Mouse (Mus musculus) C2C12 (cell line): ENCODE measurements at regions not wholly inside any gene's neighbourhood (a gene's known extent, or its start where the extent isn't known, plus 50 kb on each side); places are given as distances from the start of the nearest gene placed in this dataset.

Experiments used
- CEBPB ChIP-seq: IDR thresholded peaks from one replicate; pipeline ENCODE4 v1.6.1; 2011; ENCODE audit warnings: low read depth, mild to moderate bottlenecking, control low read depth, moderate library complexity
- CTCF ChIP-seq: IDR thresholded peaks from one replicate; pipeline ENCODE4 v1.5.1; 2011; ENCODE audit not compliant: control insufficient read depth, insufficient read depth, insufficient read length
- FOSL1 ChIP-seq: IDR thresholded peaks from one replicate; pipeline ENCODE4 v1.8.0; 2011; ENCODE audit warnings: mild to moderate bottlenecking, low read length; ENCODE audit not compliant: poor library complexity, insufficient read depth, severe bottlenecking
- MAX ChIP-seq: IDR thresholded peaks from one replicate; pipeline ENCODE4 v1.6.1; 2011; ENCODE audit warnings: mild to moderate bottlenecking, control low read depth
- MYOD1 ChIP-seq: IDR thresholded peaks from one replicate; pipeline ENCODE4 v1.6.1; 2011; ENCODE audit warnings: low read depth; ENCODE audit not compliant: control insufficient read depth, insufficient read length
- MYOG ChIP-seq: IDR thresholded peaks from one replicate; pipeline ENCODE4 v1.6.1; 2011; ENCODE audit not compliant: control insufficient read depth, insufficient read length; ENCODE audit errors: extremely low read depth
- USF1 ChIP-seq: IDR thresholded peaks from one replicate; pipeline ENCODE4 v1.6.1; 2011; ENCODE audit warnings: low read depth, mild to moderate bottlenecking, control low read depth, moderate library complexity

DNA sequence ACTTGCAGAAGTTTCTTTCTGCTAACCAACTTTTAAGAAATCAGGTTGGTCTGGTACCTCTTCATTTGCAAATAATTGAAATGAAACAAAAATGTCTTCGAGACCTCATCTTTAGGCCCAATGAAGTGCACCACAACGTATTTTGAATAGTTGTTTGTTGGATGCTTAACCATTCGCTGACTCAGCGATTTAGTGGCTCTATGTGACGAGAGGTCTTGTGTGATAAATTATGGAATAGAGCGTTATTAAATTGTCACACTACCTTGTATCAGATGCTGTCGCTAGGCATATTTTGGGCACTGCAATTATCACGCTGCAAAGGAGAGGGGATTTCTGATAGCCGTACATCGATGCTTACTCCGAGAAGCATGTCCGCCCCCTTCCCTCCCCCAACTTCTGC lies 71.8 kb upstream of the Acpp start:
- TF ChIP-seq CTCF (no peak), MYOD1 (no peak), MAX (no peak), MYOG (no peak), CEBPB (no peak), FOSL1 (no peak), USF1 (no peak)
